Mouse (Mus musculus) urinary bladder, postnatal 25 days (tissue): ENCODE data around the gene Smlr1.

Experiments
- DNase-seq: peaks from one replicate; pipeline ENCODE4 v3.0.0; 2022; ENCODE audit warnings: low spot score

Gene Smlr1

DNA sequence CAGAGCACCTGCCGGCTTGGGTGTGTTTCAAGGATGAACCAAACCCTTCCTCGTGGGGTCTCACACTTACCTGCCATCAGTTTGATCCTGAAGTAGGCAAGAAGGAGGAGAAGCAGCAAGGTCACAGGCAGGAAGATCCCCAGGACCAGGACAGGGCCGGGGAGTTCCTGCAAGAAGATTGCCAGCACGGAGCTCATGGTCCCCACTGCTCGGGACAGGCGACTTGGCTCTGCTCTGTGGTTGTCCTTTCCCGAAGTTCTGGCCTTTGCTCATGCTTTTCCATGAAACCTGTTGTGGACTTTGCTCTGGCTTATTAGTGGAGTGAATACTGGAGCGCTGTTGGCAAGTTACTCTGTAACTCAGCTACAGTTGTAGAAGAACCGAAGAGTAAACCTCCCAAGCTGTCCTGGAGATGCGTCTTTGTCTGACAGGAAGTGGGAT lies at the start of gene Smlr1:
TSS of gene Smlr1 (minus strand) at position 377 of the 441 bp plus-strand sequence.
- no peak for DNase-seq

DNA sequence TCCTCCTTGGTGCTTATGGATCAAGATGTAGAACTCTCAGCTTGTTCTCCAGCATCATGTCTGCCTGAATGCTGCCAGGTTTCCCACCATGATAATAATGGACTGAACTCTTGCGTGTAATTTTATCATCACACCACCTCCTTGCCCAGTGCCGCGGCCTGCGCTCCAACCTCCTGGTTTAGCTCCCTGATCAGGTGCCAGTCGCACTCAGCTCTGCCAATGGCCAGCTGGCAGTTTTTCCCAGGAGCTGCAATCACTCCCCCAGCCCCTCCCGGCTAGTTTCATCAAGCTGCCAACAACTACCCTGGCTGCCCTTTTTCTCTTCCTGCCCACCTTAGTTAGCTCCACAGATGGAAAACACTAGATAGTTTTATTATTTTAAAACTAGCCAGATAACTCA lies 48.8 kb upstream of the Smlr1 start:
- no peak for DNase-seq

DNA sequence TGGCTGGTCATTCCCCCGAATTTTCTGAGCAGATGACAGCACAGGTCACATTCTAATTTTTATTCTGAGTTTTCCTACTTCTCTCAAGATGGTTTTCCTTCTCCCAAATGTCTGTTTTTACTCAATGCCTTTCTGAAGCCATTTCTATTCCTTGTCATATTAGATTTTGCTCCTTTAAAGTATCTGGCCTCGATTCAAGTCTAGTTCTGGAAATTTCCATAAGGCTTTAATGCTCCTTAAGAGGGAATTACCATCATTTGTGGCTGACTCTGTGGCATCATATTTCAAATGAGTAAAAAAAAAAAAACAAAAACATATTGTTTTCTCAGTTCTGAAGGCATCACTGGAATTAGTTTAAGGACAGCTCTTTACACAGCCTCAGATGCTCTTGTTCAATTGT lies 44.0 kb upstream of the Smlr1 start:
- no peak for DNase-seq

DNA sequence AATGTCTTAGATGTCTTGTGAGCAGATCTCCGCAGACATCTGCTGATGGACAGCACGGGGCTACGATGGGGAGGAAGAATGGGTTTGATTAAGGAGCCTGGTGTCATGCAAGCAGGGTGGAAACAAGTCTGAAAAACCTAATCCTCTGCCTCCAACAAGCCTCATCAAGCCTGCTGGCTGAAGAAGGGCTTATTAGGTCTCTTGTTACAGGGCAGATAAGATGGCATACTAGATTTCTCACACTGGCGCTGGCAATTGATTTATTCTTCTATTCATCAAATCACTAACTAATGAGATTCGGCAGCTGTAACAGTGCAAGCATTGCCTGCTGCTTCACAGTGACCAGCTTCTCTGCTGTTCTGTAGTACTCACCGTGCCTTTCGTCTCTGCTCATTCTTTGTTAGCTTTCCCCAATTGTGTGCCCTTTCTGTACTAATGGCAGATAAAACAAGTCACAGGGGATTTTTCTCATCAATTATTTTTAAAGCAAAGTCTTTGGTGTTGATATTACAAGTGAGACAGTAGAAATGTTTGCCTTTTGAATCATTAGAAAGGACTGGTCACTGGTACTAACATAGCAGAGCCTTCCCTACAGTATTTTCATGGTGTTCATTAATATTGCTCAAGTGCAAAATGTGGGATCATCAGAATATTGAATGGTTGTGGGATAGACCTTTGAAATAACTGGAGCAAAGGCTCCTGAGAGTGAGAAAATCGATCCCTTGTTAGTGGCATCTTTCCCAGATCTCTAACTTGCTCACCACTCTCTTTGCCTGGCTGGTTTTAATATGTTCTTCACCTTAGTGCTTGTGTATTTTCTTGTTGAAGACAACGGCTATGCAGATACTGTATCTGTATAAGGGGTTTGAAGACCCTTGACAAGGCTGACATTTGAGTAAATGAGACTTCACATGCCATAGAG lies 35.5 kb upstream of the Smlr1 start:
- no peak for DNase-seq

DNA sequence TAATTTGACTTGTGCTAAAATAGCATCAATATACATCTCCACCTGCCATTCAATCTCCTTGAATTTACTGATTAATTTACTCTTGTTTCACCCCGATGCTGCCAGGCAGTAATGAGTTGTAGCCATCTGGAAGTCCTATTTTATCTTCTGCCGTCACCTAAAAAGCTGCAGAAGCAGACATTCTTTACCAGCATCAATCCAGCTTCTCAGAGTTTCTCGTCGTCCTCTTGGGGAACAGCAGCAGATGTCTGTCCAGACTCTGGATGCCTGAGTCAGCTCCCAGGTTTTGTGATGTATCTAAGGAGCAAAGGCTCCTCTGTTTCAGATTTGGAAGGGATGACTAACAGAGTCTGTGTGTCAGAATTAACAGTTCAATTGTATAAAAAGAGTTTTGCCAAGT lies 16.9 kb upstream of the Smlr1 start:
- no peak for DNase-seq

DNA sequence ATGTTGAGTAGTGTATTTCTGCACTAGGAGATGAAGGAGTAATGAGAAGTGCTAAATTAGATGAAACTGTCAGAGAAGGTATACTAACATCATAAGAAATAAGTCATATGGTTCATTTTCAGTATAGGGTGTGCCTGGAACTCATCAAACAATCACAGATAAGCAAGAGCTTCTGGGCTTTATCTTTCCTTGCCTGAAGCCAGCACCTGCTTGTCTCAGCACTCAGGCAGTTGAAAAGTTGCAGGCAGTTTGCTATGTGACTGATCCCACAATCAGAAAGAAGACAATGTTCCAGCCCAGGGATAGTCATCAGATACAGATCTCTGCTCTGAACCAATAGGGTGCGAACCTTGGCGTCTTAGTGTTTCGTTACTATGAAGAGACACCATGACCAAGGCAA lies 5.0 kb upstream of the Smlr1 start:
- no peak for DNase-seq

DNA sequence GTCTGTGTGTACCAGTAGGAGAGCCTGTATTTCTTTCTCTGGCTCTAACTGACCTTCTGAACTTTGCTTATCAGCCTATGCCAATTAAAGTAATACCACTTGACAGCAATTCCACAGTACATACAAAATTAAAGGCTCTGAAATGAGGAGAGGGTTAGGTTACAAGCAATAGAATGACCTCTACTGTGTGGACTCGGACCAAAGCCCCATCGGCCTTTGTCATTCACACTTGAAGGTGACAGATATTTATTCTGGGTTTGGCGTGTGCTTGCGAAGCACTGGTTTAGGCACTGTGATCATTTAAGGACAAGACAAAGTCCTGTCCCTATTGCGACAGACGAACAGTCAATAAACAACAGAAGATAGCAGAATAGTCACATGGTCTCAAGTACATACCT lies 3.7 kb upstream of the Smlr1 start:
- no peak for DNase-seq

DNA sequence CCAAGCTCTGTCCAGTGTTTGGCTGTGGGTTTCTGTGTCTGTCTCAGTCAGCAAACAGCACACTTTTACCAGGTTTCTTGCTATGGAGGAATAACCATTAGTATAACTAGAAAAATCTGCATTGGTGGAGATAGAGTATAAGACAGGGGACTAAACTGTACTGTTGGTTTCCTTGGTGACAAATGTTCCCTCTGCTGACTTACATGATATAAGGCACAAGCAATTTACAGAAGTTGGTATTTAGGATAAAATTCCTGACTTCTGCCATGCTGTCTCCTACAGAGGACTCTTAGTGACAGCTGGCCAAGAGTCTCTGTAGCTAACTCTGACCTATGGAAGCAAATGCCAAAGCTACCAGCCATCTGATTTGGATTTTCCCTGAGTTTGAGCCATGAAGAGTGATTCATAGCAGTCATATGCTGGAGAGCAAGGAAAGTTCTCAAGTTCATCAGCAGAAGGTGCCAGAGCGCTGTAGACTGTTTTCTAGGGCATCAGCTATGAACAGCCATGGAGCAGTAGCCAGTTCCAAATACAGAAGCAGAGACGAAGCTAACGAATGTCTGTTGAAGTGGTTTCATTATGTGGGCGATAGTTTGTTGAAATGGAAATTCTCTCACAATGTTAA lies 3.2 kb upstream of the Smlr1 start:
- no peak for DNase-seq

DNA sequence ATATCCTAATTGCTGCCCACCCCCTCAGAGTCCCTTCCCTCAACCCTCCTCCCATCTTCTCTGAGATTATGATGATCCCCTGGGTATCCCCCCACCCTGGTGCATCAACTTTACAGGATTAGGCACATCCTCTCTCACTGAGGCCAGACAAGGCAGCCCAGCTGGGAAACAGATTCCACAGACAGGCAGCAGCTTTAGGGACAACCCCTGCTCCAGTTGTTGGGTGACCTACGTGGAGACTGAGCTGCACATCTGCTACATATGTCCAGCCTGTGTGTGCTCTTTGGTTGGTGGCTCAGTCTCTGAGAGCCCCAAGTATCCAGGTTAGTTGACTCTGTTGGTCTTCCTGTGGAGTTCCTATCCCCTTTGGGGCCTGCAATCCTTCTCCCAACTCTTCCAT lies 2.7 kb upstream of the Smlr1 start:
- no peak for DNase-seq

DNA sequence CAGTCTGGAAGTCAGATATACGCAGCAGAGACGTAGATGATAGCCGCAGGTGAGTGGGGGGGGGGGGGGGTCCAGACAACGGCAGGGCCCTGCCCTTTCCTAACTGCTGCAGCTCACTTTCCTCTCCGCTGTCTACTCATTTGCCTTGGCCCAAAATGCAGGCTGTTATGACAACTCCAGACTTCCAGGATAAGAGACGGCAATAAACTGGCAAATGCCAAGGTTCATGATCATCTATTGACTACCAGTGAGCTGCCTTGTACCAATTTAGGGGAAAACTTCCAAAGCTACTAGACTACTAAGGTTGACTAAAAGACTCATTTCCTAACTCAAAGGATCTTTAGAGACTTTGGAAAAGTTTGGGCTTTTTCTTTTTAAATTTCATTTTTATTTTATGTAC lies 554 bp upstream of the Smlr1 start:
- DNase-seq: no peak

DNA sequence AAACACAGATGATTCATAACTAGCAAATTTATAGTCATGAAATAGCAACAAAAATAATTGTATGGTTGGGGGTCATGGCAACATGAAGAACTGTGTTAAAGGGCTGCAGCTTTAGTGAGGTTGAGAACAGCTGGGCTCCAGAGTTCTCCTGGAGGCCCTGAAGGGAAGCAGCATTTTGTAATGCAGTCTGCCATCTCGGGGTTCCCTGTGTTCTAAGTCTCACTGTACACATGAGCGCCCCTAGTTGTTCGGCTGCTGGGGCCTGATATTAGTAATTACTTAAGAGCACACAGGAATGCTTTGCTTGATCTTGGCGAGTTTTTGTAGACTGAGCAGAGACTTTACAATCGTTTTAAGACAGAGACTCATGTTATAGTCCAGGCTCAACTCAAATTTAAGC lies 1.6 kb downstream of the Smlr1 start:
- DNase-seq: no peak

DNA sequence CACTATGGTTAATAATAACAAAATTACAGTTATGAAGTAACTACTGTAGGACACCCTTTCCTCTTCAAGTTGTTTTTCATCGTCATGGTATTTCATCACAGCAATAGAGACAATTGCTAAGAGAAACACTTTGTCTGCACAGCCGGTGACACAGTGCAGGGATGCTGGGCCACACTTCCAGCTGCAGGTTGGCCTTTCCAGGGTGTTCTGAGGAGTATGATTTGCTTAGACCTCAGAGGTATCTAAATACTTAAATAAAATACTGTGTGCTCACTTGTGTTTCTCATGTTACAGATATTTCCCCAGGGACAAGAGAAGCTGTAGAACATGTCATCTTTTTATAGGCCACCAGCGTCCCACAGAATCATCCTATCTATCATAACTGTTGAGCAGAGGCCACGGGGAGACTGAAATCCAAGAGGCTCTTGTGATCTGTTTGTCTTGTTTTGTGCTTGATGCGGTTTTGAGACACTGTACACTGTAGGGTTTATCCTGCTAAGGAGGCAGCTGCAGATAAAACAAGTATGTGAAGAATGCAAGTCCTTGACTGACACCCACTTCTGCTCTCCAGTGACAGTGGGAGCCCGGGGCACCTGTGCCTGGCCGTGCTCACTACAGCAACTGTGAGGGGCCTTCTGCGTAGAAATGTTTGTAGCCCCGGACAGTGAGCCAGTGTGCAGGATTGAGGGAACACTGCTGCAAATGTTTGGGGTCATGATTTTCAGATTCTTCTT lies 2.4 kb downstream of the Smlr1 start:
- DNase-seq: no peak

DNA sequence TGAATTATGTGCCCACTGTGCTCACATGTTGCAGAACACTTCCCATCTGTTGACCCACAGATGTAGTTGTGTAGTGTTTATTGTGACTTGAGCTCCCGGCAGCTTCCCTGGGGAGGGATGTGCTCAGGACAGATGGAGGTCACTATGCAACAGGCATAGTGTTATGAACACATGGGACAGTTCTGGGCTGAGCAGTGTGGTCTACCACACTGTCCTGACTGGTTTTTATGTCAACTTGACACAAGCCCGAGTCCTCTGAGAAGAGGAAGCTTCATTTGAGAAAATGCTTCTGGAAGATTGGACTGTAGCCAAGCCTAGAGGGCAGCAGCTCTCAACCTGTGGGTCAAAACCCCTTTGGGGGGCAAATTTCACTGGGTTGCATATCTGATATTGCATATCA lies 3.0 kb downstream of the Smlr1 start:
- no peak for DNase-seq

DNA sequence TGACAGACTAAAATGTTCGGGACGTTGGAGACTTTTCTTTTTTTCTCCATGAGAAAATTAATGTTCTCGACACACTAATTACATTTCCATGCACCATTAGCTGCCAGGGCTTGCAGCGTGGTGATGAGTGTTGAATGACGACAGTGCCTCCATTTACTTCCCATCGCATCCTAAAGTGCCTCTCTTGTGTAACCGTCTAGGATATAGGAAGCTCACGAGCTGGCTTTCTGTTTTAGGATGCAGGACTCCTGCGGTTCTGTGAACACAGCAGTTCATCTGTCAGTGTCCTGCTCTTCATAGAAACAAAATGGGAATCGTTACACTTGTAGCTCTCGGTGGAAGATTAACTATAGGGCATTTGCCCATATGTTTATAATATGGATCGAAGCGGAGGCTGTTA lies 4.7 kb downstream of the Smlr1 start:
- no peak for DNase-seq

DNA sequence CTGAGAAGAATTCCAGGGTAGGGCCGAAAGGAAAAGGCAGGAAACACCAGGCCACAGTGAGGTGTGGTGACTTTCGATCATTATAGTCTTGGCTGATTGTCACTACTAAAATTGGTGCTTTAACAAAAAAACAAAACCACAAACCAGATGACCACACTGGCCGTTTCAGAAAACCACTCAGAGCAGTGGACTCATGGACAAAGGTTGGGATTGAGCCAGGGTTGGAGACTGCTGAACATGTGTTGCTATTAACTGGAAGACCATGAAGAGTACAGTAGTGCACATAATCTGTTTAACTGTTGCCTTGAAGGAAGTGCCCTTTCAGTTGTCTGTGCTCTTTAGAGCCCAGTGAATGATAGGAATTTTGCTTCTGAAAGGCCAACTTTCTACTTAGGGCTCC lies 8.9 kb downstream of the Smlr1 start:
- DNase-seq: no peak

DNA sequence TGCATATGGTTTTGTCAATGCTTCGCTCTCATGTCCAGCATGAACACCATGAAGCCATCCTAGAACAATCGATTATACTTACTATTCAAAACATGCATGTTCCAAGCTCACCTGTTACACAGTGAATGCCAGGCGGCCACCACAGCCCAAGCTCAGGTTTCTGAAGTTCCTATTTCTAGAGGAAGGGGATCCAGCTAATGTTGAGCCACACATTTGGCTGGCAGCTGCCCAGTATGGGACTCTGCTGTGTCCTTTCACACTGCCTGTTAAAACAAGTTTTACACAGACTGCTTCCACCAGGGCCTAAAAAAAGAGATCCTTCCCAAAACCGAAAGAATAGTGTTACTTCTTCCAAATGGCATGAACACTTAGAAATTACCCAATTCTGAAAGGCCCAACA lies 9.4 kb downstream of the Smlr1 start:
- no peak for DNase-seq

DNA sequence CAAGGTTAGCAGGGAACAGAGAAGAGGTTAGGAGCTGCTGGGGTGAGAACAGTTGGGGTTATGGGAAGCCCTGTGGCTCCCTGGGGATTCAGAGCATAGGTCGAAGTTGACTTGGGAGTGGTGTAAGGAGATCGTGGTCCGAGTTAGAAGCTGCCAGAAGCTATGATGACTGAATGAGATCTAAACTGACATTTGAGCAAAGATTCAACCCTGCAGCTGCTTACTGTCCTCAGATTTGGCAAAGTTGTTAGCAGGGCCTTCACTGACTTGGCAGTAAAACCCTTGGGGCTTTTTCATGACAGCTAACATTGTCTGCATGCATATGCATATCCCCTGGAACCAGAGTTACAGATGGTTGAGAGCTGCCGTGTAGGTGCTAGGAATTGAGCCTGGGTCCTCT lies 9.9 kb downstream of the Smlr1 start:
- no peak for DNase-seq

DNA sequence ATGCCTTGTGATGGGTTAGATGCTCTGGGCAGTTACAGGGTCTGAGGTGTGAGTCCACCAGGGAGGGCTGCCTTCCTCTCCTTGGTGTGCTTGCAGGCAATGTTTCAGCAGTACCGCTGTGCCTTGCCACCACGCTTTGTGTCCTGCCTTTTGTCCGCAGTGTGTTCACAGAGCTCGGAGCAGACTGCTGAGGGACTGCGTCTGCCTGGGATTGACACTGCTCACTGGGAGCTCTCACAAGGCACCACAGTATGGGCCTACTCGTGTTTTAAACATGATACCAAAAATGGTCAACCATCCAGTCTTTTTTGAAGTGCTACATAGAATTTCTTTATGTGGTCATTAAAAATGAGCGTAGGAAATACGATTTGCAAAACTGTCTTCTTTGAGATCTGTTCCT lies 12.3 kb downstream of the Smlr1 start:
- DNase-seq: no peak

DNA sequence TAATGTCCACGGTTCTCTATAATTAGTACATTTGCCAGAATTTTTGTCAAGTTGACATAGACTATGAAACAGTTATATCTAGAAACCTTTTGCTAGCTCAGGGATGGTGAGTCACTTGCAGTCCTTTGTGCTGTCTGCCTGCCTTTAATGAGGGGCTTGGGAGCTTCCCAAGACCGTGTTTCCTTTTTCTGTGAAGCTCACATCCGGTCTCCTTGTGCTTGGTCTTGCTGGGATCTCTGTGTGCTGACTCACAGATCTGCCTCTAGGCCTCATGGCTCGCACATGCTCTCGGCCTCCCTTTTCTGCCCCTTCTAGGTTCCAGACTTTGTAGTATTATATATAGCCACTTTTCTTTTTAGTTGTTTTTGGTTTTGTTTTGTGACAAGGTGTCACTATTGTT lies 15.6 kb downstream of the Smlr1 start:
- no peak for DNase-seq

DNA sequence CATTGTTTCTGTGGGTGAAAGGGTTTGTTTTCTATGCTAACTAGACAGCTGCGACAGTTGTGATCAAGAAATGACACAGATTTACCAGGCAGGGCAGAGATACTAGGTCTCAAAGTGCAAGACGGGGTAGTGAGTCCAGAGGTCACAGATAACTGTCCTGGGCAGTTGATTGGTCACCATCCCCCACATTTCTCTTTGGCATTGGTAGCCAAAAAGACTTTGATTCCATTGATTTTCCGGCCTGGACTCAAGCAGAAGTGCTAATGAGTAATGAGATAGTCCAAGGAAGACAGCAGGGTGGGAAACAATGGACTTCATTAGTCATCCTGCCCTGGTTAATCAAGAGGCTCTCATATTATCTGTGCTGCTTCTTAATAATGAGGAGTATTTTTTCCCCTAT lies 16.1 kb downstream of the Smlr1 start:
- DNase-seq: no peak

DNA sequence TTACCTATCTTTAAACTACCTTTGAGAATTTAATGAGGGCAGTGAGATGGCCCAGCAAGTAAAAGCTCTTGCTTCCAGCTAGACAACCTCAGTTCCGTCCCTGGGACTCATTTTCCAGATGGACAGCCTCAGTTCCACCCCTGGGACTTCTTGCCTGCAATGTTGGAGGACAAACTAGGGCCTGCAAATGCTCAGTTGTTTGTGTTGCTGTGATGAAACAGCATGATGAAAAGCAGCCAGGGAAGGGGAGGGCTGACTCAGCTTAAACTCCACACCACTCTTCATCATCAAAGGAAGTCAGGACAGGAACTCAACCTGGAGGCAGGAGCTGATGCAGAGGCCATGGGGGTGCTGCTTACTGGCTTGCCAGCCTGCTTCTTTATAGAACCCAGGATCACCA lies 22.2 kb downstream of the Smlr1 start:
- DNase-seq: no peak

DNA sequence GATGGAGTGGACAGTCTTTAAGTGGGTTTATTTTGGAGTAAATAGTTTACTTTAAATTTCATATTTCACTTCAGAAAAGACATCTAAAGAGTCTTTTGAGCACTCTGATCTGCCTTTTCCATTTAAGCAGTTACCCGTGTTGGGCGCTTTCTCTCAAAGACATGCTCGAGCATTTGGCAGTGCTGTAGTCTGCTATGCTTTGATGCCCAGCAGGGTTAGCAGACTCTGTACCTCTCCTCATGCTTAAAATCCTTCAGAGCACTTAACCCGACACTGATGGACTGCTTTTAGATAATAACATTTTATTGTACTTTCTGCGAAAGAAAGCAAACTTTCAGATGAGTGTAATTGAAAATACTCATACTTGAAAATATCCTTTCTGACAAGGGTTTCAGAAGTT lies 32.8 kb downstream of the Smlr1 start:
- DNase-seq: no peak
